Mouse (Mus musculus) E14TG2a.4 (cell line): ENCODE data around the gene Cd24a.

Experiments used
- CTCF ChIP-seq: conservative IDR thresholded peaks from 2 replicates; pipeline ENCODE4 v1.5.1; 2014; ENCODE audit warnings: low read length
- NANOG ChIP-seq: IDR thresholded peaks from 2 replicates; pipeline ENCODE4 v1.6.1; 2014; ENCODE audit warnings: borderline replicate concordance, low read length, mixed read lengths

DNA sequence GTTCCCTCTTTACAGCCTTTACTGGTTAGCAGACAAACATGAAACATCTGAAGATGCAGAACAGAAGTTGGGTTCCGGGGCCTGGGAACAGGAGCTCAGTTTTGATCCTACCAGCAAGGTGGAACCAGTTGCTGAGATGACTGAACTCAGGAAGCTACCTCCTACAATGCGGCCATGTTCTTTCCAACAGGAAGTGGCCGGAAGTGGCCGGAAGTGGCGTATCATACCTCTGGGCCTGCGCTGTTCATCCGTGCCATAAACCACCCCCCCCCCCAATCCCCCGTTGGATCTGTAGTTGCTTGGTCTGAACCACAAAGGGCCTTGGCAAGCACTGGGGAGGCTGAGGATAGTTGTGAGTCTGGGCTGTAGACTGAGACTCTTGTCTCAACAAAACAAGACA, 45.4 kb downstream of the Cd24a start:
- TF ChIP-seq CTCF, result no peak
- no peak for TF ChIP-seq NANOG
